Mouse (Mus musculus) embryonic facial prominence, embryonic 13.5 days (tissue): ENCODE data around the gene Ccnd2. TPM values are rescaled to one million over a fixed set of nuclear protein-coding genes. Genes with fewer than 3 reads are reported as not detected.

Experiments used
- ATAC-seq: fragments of 200-750 bp; cut with Nextera tagmentation; 2 replicates; pipeline ENCODE4 v1.8.0; 2017; ENCODE audit warnings: low read depth; ENCODE audit not compliant: insufficient number of reproducible peaks, insufficient read depth, low FRiP score, low TSS enrichment
- H3K27ac ChIP-seq: fragments of 300-500 bp; sonication (generic); 2 replicates; pipeline ENCODE4 v1.5.1; 2015; ENCODE audit warnings: moderate library complexity, mild to moderate bottlenecking, inconsistent platforms
- H3K27me3 ChIP-seq: fragments of 300-500 bp; sonication (generic); 2 replicates; pipeline ENCODE4 v1.6.1; 2015; ENCODE audit warnings: mild to moderate bottlenecking, inconsistent platforms
- H3K36me3 ChIP-seq: fragments of 300-500 bp; sonication (generic); 2 replicates; pipeline ENCODE4 v1.6.1; 2015; ENCODE audit warnings: mild to moderate bottlenecking, inconsistent platforms
- H3K4me1 ChIP-seq: fragments of 300-500 bp; sonication (generic); 2 replicates; pipeline ENCODE4 v1.6.1; 2015; ENCODE audit warnings: inconsistent platforms
- H3K4me2 ChIP-seq: fragments of 300-500 bp; sonication (generic); 2 replicates; pipeline ENCODE4 v1.6.1; 2015; ENCODE audit warnings: moderate library complexity, mild to moderate bottlenecking, inconsistent platforms
- H3K4me3 ChIP-seq: fragments of 300-500 bp; sonication (generic); 2 replicates; pipeline ENCODE4 v1.5.1; 2015; ENCODE audit warnings: mild to moderate bottlenecking, inconsistent platforms
- H3K9ac ChIP-seq: fragments of 300-500 bp; sonication (generic); 2 replicates; pipeline ENCODE4 v1.6.1; 2015; ENCODE audit warnings: mild to moderate bottlenecking, inconsistent platforms
- H3K9me3 ChIP-seq: fragments of 300-500 bp; sonication (generic); 2 replicates; pipeline ENCODE4 v1.6.1; 2016; ENCODE audit warnings: inconsistent platforms
- WGBS: fragments of 180-500 bp; shearing (Covaris S2); methylation state at CpG from one replicate; pipeline ENCODE4 v1.1.7; 2015; ENCODE audit warnings: mixed read lengths; 5-methylcytosine and 5-hydroxymethylcytosine counted together
- polyA plus RNA-seq: library from polyadenylated mRNA; unstranded; fragments of >200 nt; fragmentation: Nextera tagmentation; extraction: Ambion mirVana; gene quantifications from 2 replicates; pipeline ENCODE4 v1.2.1, GENCODE M21; 2015

Gene Ccnd2
- polyA plus RNA-seq, 1 experiment from 2014 or later: 1,213 TPM

DNA sequence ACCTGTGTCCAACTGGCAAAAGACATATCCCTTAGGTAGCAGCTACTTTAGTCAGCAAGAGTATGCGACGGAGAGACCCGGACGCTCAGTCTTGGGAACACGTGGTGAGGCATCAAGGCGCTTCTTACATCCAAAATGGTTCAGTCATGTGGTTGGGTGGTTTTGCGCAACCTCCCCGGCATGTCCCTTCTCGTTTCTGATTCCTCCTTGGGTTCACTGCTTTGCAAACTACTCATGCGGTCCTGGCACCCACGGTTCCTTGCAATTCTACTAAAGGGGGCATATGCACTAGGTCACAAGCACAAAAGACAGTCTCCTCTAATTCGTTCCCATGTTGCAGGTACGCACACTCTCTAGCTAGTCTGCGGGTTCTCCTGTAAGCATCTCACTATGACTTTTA is 22.3 kb downstream of the Ccnd2 start:
- WGBS: 92% methylated on average over 14 of the region's 14 CpGs
- no peak overlapping the region for H3K4me3 ChIP-seq
- no peak overlapping the region for H3K9ac ChIP-seq
- H3K4me1 ChIP-seq: no peaks in the 10 kb centered on the region
- H3K4me2 ChIP-seq: no peak overlapping the region
- no peaks in the 10 kb centered on the region for H3K9me3 ChIP-seq
- peaks cover 87% of the 10 kb centered on the region for H3K36me3 ChIP-seq
- ATAC-seq: no peak
- H3K27ac ChIP-seq: no peak overlapping the region
- H3K27me3 ChIP-seq: no peaks in the 10 kb centered on the region

- H3K27me3 ChIP-seq: no peaks in the 10 kb centered on the region
- no peak overlapping the region for H3K4me3 ChIP-seq
- H3K9ac ChIP-seq: no peak overlapping the region
- no peak overlapping the region for H3K4me2 ChIP-seq
- peaks cover 29% of the 10 kb centered on the region for H3K36me3 ChIP-seq
- H3K27ac ChIP-seq: no peak overlapping the region
- 86% methylated on average over 7 of the region's 7 CpGs for WGBS
- H3K9me3 ChIP-seq: no peaks in the 10 kb centered on the region
- ATAC-seq: no peak
- H3K4me1 ChIP-seq: no peaks in the 10 kb centered on the region
Observed at GRCm38 (mm10) chr6:127123506-127123905, 28.5 kb downstream of the Ccnd2 start.

GRCm38 (mm10) chr6:127122996-127123395 is 29.0 kb downstream of the Ccnd2 start:
- 85% methylated on average over 5 of the region's 5 CpGs for WGBS
- no peaks in the 10 kb centered on the region for H3K9me3 ChIP-seq
- no peak for ATAC-seq
- no peaks in the 10 kb centered on the region for H3K27me3 ChIP-seq
- H3K27ac ChIP-seq: no peak overlapping the region
- peaks cover 24% of the 10 kb centered on the region for H3K36me3 ChIP-seq
- H3K4me3 ChIP-seq: no peak overlapping the region
- no peaks in the 10 kb centered on the region for H3K4me1 ChIP-seq
- no peak overlapping the region for H3K4me2 ChIP-seq
- no peak overlapping the region for H3K9ac ChIP-seq

- Histone ChIP-seq H3K9me3 (no peaks in the 10 kb centered on the region), H3K27ac (no peak overlapping the region), H3K4me3 (no peak overlapping the region), H3K36me3 (peaks cover 17% of the 10 kb centered on the region), H3K27me3 (no peaks in the 10 kb centered on the region), H3K4me1 (no peaks in the 10 kb centered on the region), H3K9ac (no peak overlapping the region), H3K4me2 (no peak overlapping the region)
- 79% methylated on average over 4 of the region's 4 CpGs for WGBS
- ATAC-seq: no peak
Observed at GRCm38 (mm10) chr6:127122221-127122806, 29.7 kb downstream of the Ccnd2 start.

GRCm38 (mm10) chr6:127114753-127115456 is 37.1 kb downstream of the Ccnd2 start:
- no peak overlapping the region for H3K4me3 ChIP-seq
- 54% methylated on average over 23 of the region's 23 CpGs for WGBS
- no peak overlapping the region for H3K9ac ChIP-seq
- H3K4me1 ChIP-seq: no peaks in the 10 kb centered on the region
- no peak for ATAC-seq
- no peaks in the 10 kb centered on the region for H3K36me3 ChIP-seq
- H3K27me3 ChIP-seq: no peaks in the 10 kb centered on the region
- no peak overlapping the region for H3K4me2 ChIP-seq
- H3K27ac ChIP-seq: no peak overlapping the region
- no peaks in the 10 kb centered on the region for H3K9me3 ChIP-seq

- no peaks in the 10 kb centered on the region for H3K27me3 ChIP-seq
- H3K27ac ChIP-seq: no peak within 1 kb of the TSS
- H3K9me3 ChIP-seq: no peaks in the 10 kb centered on the region
- peak within 1 kb of the TSS; percentile 59 for H3K4me3 ChIP-seq
- peak; percentile 99 for ATAC-seq
- WGBS: under 1% methylated on average over 37 of the region's 37 CpGs
- H3K4me2 ChIP-seq: peak within 1 kb of the TSS; percentile 82
- peak within 1 kb of the TSS; percentile 71 for H3K9ac ChIP-seq
- H3K4me1 ChIP-seq: peaks cover 14% of the 10 kb centered on the region
- H3K36me3 ChIP-seq: no peaks in the 10 kb centered on the region
Observed at GRCm38 (mm10) chr6:127109402-127109930, 42.5 kb downstream of the Ccnd2 start, which contains the start of gene Tigar. Gene Tigar (minus strand): TSS chr6:127109557.

GRCm38 (mm10) chr6:127108368-127109060 is 43.5 kb downstream of the Ccnd2 start:
- 42% methylated on average over 20 of the region's 20 CpGs for WGBS
- no peak for ATAC-seq
- Histone ChIP-seq H3K4me2 (peak overlapping the region; percentile 82), H3K36me3 (no peaks in the 10 kb centered on the region), H3K27me3 (no peaks in the 10 kb centered on the region), H3K27ac (no peak overlapping the region), H3K9me3 (no peaks in the 10 kb centered on the region), H3K4me1 (peaks cover 14% of the 10 kb centered on the region), H3K9ac (peak overlapping the region; percentile 71), H3K4me3 (peak overlapping the region; percentile 59)

- Histone ChIP-seq H3K36me3 (no peaks in the 10 kb centered on the region), H3K4me1 (peaks cover 14% of the 10 kb centered on the region), H3K27me3 (no peaks in the 10 kb centered on the region), H3K4me2 (no peak overlapping the region), H3K27ac (no peak overlapping the region), H3K4me3 (no peak overlapping the region), H3K9ac (no peak overlapping the region), H3K9me3 (no peaks in the 10 kb centered on the region)
- ATAC-seq: no peak
Observed at GRCm38 (mm10) chr6:127107413-127107812, 44.6 kb downstream of the Ccnd2 start.

GRCm38 (mm10) chr6:127106726-127107125 is 45.3 kb downstream of the Ccnd2 start:
- no peaks in the 10 kb centered on the region for H3K9me3 ChIP-seq
- H3K4me1 ChIP-seq: peaks cover 14% of the 10 kb centered on the region
- no peak overlapping the region for H3K4me3 ChIP-seq
- 58% methylated on average over 5 of the region's 5 CpGs for WGBS
- H3K27ac ChIP-seq: no peak overlapping the region
- no peak overlapping the region for H3K9ac ChIP-seq
- no peaks in the 10 kb centered on the region for H3K36me3 ChIP-seq
- no peak overlapping the region for H3K4me2 ChIP-seq
- no peak for ATAC-seq
- H3K27me3 ChIP-seq: no peaks in the 10 kb centered on the region

DNA sequence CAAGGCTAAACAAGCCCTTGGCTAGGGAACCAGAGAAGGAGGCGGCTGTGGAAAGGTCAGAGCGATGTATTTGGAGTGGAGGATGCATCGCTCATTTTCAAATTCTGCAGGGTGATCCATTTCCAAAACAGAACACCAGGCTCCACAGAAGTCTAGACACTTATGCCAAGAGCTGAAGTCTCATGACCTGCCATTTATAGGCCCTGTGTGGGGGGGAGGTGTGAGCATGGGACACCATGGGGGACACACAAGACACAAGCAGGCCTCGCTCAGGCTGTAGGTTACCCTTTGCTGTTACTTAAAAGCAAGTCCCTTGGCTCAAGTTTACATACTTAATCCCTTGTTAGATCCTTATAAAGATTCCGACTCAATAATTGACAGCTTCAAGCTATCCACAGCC is 45.8 kb downstream of the Ccnd2 start:
- Histone ChIP-seq H3K9ac (no peak overlapping the region), H3K9me3 (no peaks in the 10 kb centered on the region), H3K27me3 (no peaks in the 10 kb centered on the region), H3K27ac (no peak overlapping the region), H3K36me3 (0 out of 2 replicates have a peak, but pooled peaks cover 4% of the 10 kb centered on the region), H3K4me2 (no peak overlapping the region), H3K4me1 (peaks cover 14% of the 10 kb centered on the region), H3K4me3 (no peak overlapping the region)
- ATAC-seq: no peak
- 90% methylated on average over 5 of the region's 5 CpGs for whole genome bisulfite sequencing

GRCm38 (mm10) chr6:127105107-127105506 is 46.9 kb downstream of the Ccnd2 start:
- H3K36me3 ChIP-seq: 0 out of 2 replicates have a peak, but pooled peaks cover 4% of the 10 kb centered on the region
- H3K9ac ChIP-seq: no peak overlapping the region
- H3K27me3 ChIP-seq: no peaks in the 10 kb centered on the region
- H3K9me3 ChIP-seq: no peaks in the 10 kb centered on the region
- H3K4me3 ChIP-seq: no peak overlapping the region
- no peak overlapping the region for H3K27ac ChIP-seq
- H3K4me1 ChIP-seq: peaks cover 14% of the 10 kb centered on the region
- ATAC-seq: no peak
- H3K4me2 ChIP-seq: no peak overlapping the region
- WGBS: 55% methylated on average over 6 of the region's 6 CpGs
